In genomic region chr5:114087875-114088480, GRCm38 (mm10) we compare ENCODE assay signal across 17 mouse cellular contexts. TPM values are rescaled to one million over a fixed set of nuclear protein-coding genes. Genes with fewer than 3 reads are reported as not detected.
DNase-seq lines count a peak whose midpoint lies in the region; ATAC-seq and TF ChIP-seq lines count a peak whose summit lies in the region.
"Had no signal": no experiment of that assay in that cellular context is flagged by ENCODE, and none has a peak within 500 bp of the region (broad histone marks: within the 10 kb centered on the region; RNA-seq: fewer than 3 reads in every experiment).

No protein-coding gene starts in this region.

- intact Hi-C loops in left cerebral cortex, postnatal 4 days (cut with DNase I), result no loop called here

- in situ Hi-C loops in CH12.LX (cut with MboI; ENCODE audit: low pct_ligation_motif_present, low pct_unique_long_range_greater_than_20kb, low sequenced_read_pairs), result no loop called here

- dilution Hi-C loops in CH12.LX (cut with MboI; ENCODE audit: extremely low pct_ligation_motif_present, extremely low pct_unique_long_range_greater_than_20kb, low sequenced_read_pairs), result no loop called here

- TF ChIP-seq EP300 in CH12.LX (IDR thresholded peaks at IDR 0.05; ENCODE audit: low read length), result no peak
- TF ChIP-seq EP300 in stomach, postnatal 0 days (optimal IDR thresholded peaks at IDR 0.05), result no peak

- no peak overlapping the region for H3K4me2 ChIP-seq in CH12.LX (ENCODE audit: insufficient read depth, low read depth, poor library complexity, severe bottlenecking)
- H3K4me2 ChIP-seq in heart, embryonic 11.5 days, result no peak overlapping the region
- no peak overlapping the region for H3K4me2 ChIP-seq in stomach, postnatal 0 days (replicated peaks; ENCODE audit: low read depth)
- H3K4me2 ChIP-seq: embryonic facial prominence, embryonic 15.5 days; forebrain, embryonic 12.5 days; heart, embryonic 13.5 days; liver, embryonic 12.5 days had no signal

- H3K4me3 ChIP-seq in CH12.LX (replicated peaks in 1 of 3; ENCODE audit: low read depth in 2 of 3, low read length in 2 of 3, poor library complexity in 1 of 3), result no peak overlapping the region
- no peak overlapping the region for H3K4me3 ChIP-seq in heart, embryonic 11.5 days (ENCODE audit: low read depth, low read length)
- H3K4me3 ChIP-seq in stomach, postnatal 0 days (ENCODE audit: low read depth, low read length), result no peak overlapping the region
- H3K4me3 ChIP-seq: embryonic facial prominence, embryonic 15.5 days; forebrain, embryonic 12.5 days; heart, embryonic 13.5 days; liver, embryonic 12.5 days had no signal

- no peak for TF ChIP-seq RAD21 in CH12.LX (IDR thresholded peaks at IDR 0.05; ENCODE audit: low read depth, low read length)

- H3K4me1 ChIP-seq in CH12.LX (ENCODE audit: control insufficient read depth in 1 of 2, insufficient read depth in 2 of 2), result peaks cover 4 to 9% of the 10 kb centered on the region in 2 experiments; a peak in 3 of 4 replicates
- H3K4me1 ChIP-seq in heart, embryonic 11.5 days (ENCODE audit: control insufficient read depth, insufficient read depth, low read length), result no peaks in the 10 kb centered on the region
- H3K4me1 ChIP-seq in stomach, postnatal 0 days (replicated peaks; ENCODE audit: control insufficient read depth, insufficient read depth), result 0 out of 2 replicates have a peak, but pooled peaks cover 2% of the 10 kb centered on the region

- no peak for TF ChIP-seq POLR2A in CH12.LX (IDR thresholded peaks at IDR 0.05; ENCODE audit: low read depth, low read length)

- DNase-seq in frontal cortex, postnatal 25 days (ENCODE audit: low spot score in 2 of 2), result no peak
- DNase-seq in CH12.LX (ENCODE audit: extremely low read depth), result no peak
- peak; percentile 82 for DNase-seq in cerebellum, adult 9-10 months
- DNase-seq in left cerebral cortex, postnatal 4 days, result peak; percentile 24
- DNase-seq in adrenal gland, postnatal 36 days, result no peak
- no peak for DNase-seq in stomach, postnatal 0 days (ENCODE audit: low spot score)
- DNase-seq: gastrocnemius, postnatal 36 days; midbrain, embryonic 14.5 days had no signal

- H3K9ac ChIP-seq in CH12.LX (ENCODE audit: insufficient read depth, low read depth), result no peak overlapping the region
- no peak overlapping the region for H3K9ac ChIP-seq in heart, embryonic 11.5 days (ENCODE audit: low read depth, low read length)
- H3K9ac ChIP-seq in stomach, postnatal 0 days (ENCODE audit: low read length), result no peak overlapping the region
- H3K9ac ChIP-seq: embryonic facial prominence, embryonic 15.5 days; forebrain, embryonic 12.5 days; heart, embryonic 13.5 days; liver, embryonic 12.5 days had no signal

- H3K79me2 ChIP-seq in CH12.LX (replicated peaks; ENCODE audit: control insufficient read depth, extremely low read depth, insufficient read depth, poor library complexity, severe bottlenecking), result no peaks in the 10 kb centered on the region

- H3K36me3 ChIP-seq in CH12.LX (replicated peaks in 1 of 2; ENCODE audit: control insufficient read depth in 1 of 2, insufficient read depth in 1 of 2, low read length in 1 of 2), result no peaks in the 10 kb centered on the region
- H3K36me3 ChIP-seq in heart, embryonic 11.5 days (ENCODE audit: control insufficient read depth, insufficient read depth, low read length), result no peaks in the 10 kb centered on the region
- no peaks in the 10 kb centered on the region for H3K36me3 ChIP-seq in stomach, postnatal 0 days (ENCODE audit: control insufficient read depth, insufficient read depth, low read length)
- H3K36me3 ChIP-seq: embryonic facial prominence, embryonic 15.5 days; forebrain, embryonic 12.5 days; heart, embryonic 13.5 days; liver, embryonic 12.5 days had no signal

- peaks cover 27% of the 10 kb centered on the region for H3K27me3 ChIP-seq in CH12.LX (replicated peaks)
- H3K27me3 ChIP-seq in heart, embryonic 11.5 days (ENCODE audit: control insufficient read depth, insufficient read depth, low read length), result peaks cover 13% of the 10 kb centered on the region
- H3K27me3 ChIP-seq in stomach, postnatal 0 days (ENCODE audit: control insufficient read depth, insufficient read depth, low read length), result no peaks in the 10 kb centered on the region
- H3K27me3 ChIP-seq: embryonic facial prominence, embryonic 15.5 days had no signal

- WGBS in heart, embryonic 11.5 days (ENCODE audit: insufficient replicate concordance), result 68% methylated on average over 12 of the region's 12 CpGs
- WGBS in stomach, postnatal 0 days, result 66% methylated on average over 12 of the region's 12 CpGs

- no peak overlapping the region for H3K27ac ChIP-seq in CH12.LX (ENCODE audit: insufficient read depth, low read depth)
- H3K27ac ChIP-seq in heart, embryonic 11.5 days (ENCODE audit: low read depth, low read length), result no peak overlapping the region
- no peak overlapping the region for H3K27ac ChIP-seq in stomach, postnatal 0 days (replicated peaks)
- H3K27ac ChIP-seq: embryonic facial prominence, embryonic 15.5 days; forebrain, embryonic 12.5 days; heart, embryonic 13.5 days; liver, embryonic 12.5 days had no signal

- peak; percentile 66 for ATAC-seq in frontal cortex, adult (ENCODE audit: low TSS enrichment)
- no peak for ATAC-seq in heart, embryonic 11.5 days (replicated peaks; ENCODE audit: insufficient number of reproducible peaks, low FRiP score, low TSS enrichment)
- no peak for ATAC-seq in stomach, postnatal 0 days (ENCODE audit: low FRiP score, low TSS enrichment)
- ATAC-seq: liver, embryonic 12.5 days had no signal

- no peak for TF ChIP-seq CTCF in CH12.LX (conservative IDR thresholded peaks at IDR 0.05 in 1 of 2, IDR thresholded peaks at IDR 0.05 in 1 of 2; ENCODE audit: low read depth in 2 of 2, low read length in 2 of 2)
- no peak for TF ChIP-seq CTCF in stomach, postnatal 0 days (IDR thresholded peaks at IDR 0.05; ENCODE audit: low read depth)

- H3K9me3 ChIP-seq in CH12.LX (replicated peaks; ENCODE audit: low read length), result peaks cover 5% of the 10 kb centered on the region
- no peaks in the 10 kb centered on the region for H3K9me3 ChIP-seq in heart, embryonic 11.5 days (replicated peaks; ENCODE audit: control insufficient read depth, low read length)
- H3K9me3 ChIP-seq in stomach, postnatal 0 days (ENCODE audit: control insufficient read depth, low read length), result no peaks in the 10 kb centered on the region
- H3K9me3 ChIP-seq: embryonic facial prominence, embryonic 15.5 days; forebrain, embryonic 12.5 days; heart, embryonic 13.5 days; liver, embryonic 12.5 days had no signal

TF ChIP-seq in CH12.LX, 34 proteins besides CTCF, POLR2A, EP300 and RAD21:
- peak; percentile 77 for TF ChIP-seq ZNF384 (IDR thresholded peaks at IDR 0.05; ENCODE audit: low read depth, low read length)
- no peak for TF ChIP-seq KAT2A (IDR thresholded peaks at IDR 0.05; ENCODE audit: insufficient replicate concordance, low read length)
TF ChIP-seq in CH12.LX: peak in this region for 1.

RNA-seq across cellular contexts. Expression of gene Svop, which starts 3.4 kb away (rescaled TPM):
- 0.38 and 1.1 TPM in 2 replicates for total RNA-seq in CH12.LX (2012; rRNA removed)
- total RNA-seq in CH12.LX (2014; rRNA removed), result 0.20 and 0.31 TPM in 2 replicates
- polyA plus RNA-seq in CH12.LX (2012; ENCODE audit: insufficient read length, low read depth), result 0.40 and 0.51 TPM in 2 replicates
- total RNA-seq in left cerebral cortex, postnatal 4 days (2021), result 100 to 1,000 TPM; 107 to 115 TPM
- 0.24 TPM in 1 of 2 replicates, not detected in the other for polyA plus RNA-seq in heart, embryonic 11.5 days (2014; fragmentation: Nextera tagmentation; extraction: Ambion mirVana)
- total RNA-seq in adrenal gland, postnatal 36 days (2021), result 1 to 10 TPM; 2.2 to 2.6 TPM
- polyA plus RNA-seq in stomach, postnatal 0 days (2015; fragmentation: Nextera tagmentation; extraction: Ambion mirVana), result 1.1 and 1.2 TPM in 2 replicates
- total RNA-seq: gastrocnemius, postnatal 36 days; megakaryocyte progenitor cell, adult 5-6 weeks had no signal
- polyA plus RNA-seq: kidney, embryonic 14.5 days; liver, embryonic 12.5 days; spleen, adult 2 months had no signal

RNA-seq across cellular contexts. Expression of gene Usp30, which starts 22.7 kb away (rescaled TPM):
- total RNA-seq in CH12.LX (2012; rRNA removed) (11.5 and 13.0 TPM in 2 replicates), CH12.LX (2014; rRNA removed) (13.0 and 15.5 TPM in 2 replicates)
- 14.5 and 16.1 TPM in 2 replicates for polyA plus RNA-seq in CH12.LX (2012; ENCODE audit: insufficient read length, low read depth)
- total RNA-seq in left cerebral cortex, postnatal 4 days (2021), result 10 to 100 TPM; 31.6 to 34.8 TPM
- polyA plus RNA-seq in heart, embryonic 11.5 days (2014; fragmentation: Nextera tagmentation; extraction: Ambion mirVana), result 6.7 and 8.2 TPM in 2 replicates
- total RNA-seq in adrenal gland, postnatal 36 days (2021), result 10 to 100 TPM; 30.9 to 34.9 TPM
- polyA plus RNA-seq in stomach, postnatal 0 days (2015; fragmentation: Nextera tagmentation; extraction: Ambion mirVana), result 5.3 and 5.7 TPM in 2 replicates

RNA-seq across cellular contexts. Expression of gene Alkbh2, which starts 40.0 kb away (rescaled TPM):
- total RNA-seq in CH12.LX (2012; rRNA removed) (35.0 and 35.7 TPM in 2 replicates), CH12.LX (2014; rRNA removed) (34.4 TPM in 2 replicates)
- 39.3 and 41.4 TPM in 2 replicates for polyA plus RNA-seq in CH12.LX (2012; ENCODE audit: insufficient read length, low read depth)
- total RNA-seq in left cerebral cortex, postnatal 4 days (2021), result 1 to 10 TPM; 6.2 to 6.9 TPM
- polyA plus RNA-seq in heart, embryonic 11.5 days (2014; fragmentation: Nextera tagmentation; extraction: Ambion mirVana), result 8.7 and 12.8 TPM in 2 replicates
- total RNA-seq in adrenal gland, postnatal 36 days (2021), result 1 to 10 TPM; 7.0 to 7.6 TPM
- polyA plus RNA-seq in stomach, postnatal 0 days (2015; fragmentation: Nextera tagmentation; extraction: Ambion mirVana), result 6.2 and 6.9 TPM in 2 replicates

RNA-seq across cellular contexts. Expression of gene Ung, which starts 42.2 kb away (rescaled TPM):
- total RNA-seq in CH12.LX (2012; rRNA removed), result 39.1 and 53.4 TPM in 2 replicates
- total RNA-seq in CH12.LX (2014; rRNA removed), result 43.5 and 51.9 TPM in 2 replicates
- polyA plus RNA-seq in CH12.LX (2012; ENCODE audit: insufficient read length, low read depth), result 83.3 and 91.9 TPM in 2 replicates
- 1 to 10 TPM; 5.6 to 6.0 TPM for total RNA-seq in left cerebral cortex, postnatal 4 days (2021)
- polyA plus RNA-seq in heart, embryonic 11.5 days (2014; fragmentation: Nextera tagmentation; extraction: Ambion mirVana), result 26.3 and 37.0 TPM in 2 replicates
- total RNA-seq in adrenal gland, postnatal 36 days (2021), result 1 to 10 TPM; 4.0 to 5.5 TPM
- polyA plus RNA-seq in stomach, postnatal 0 days (2015; fragmentation: Nextera tagmentation; extraction: Ambion mirVana), result 15.1 and 16.2 TPM in 2 replicates

RNA-seq across cellular contexts. Expression of gene Acacb, which starts 58.4 kb away (rescaled TPM):
- total RNA-seq in CH12.LX (2012; rRNA removed) (3.9 and 6.2 TPM in 2 replicates), CH12.LX (2014; rRNA removed) (13.4 and 14.1 TPM in 2 replicates)
- 16.3 and 17.0 TPM in 2 replicates for polyA plus RNA-seq in CH12.LX (2012; ENCODE audit: insufficient read length, low read depth)
- 1 to 10 TPM; 2.4 to 3.8 TPM for total RNA-seq in left cerebral cortex, postnatal 4 days (2021)
- polyA plus RNA-seq in heart, embryonic 11.5 days (2014; fragmentation: Nextera tagmentation; extraction: Ambion mirVana), result 7.6 and 8.0 TPM in 2 replicates
- 100 to 1,000 TPM; 128 to 139 TPM for total RNA-seq in adrenal gland, postnatal 36 days (2021)
- polyA plus RNA-seq in stomach, postnatal 0 days (2015; fragmentation: Nextera tagmentation; extraction: Ambion mirVana), result 1.3 and 1.4 TPM in 2 replicates

Comparison
In these comparisons a context has a peak if more than half of its experiments do, and no peak if none do; other contexts are left out.
1. DNase-seq: peak in cerebellum, adult 9-10 months (single experiment) and left cerebral cortex, postnatal 4 days (single experiment); none in frontal cortex, postnatal 25 days (0 of 2), CH12.LX (single experiment), adrenal gland, postnatal 36 days (0 of 2) and stomach, postnatal 0 days (single experiment).
2. RNA of gene Svop, which starts 3.4 kb away (total RNA-seq): 107 to 115 TPM in left cerebral cortex, postnatal 4 days; 2.2 to 2.6 TPM in adrenal gland, postnatal 36 days and 0.20 to 1.1 TPM in CH12.LX; every median in the first group is over 10 times any median in the second.
3. RNA of gene Alkbh2, which starts 40.0 kb away (total RNA-seq): 34.4 to 35.7 TPM in CH12.LX; 7.0 to 7.6 TPM in adrenal gland, postnatal 36 days and 6.2 to 6.9 TPM in left cerebral cortex, postnatal 4 days; every median in the first group is over 4 times any median in the second.